Mouse (Mus musculus) limb, embryonic 11.5 days (tissue): ENCODE results near the gene Gspt2. TPM values are rescaled to one million over a fixed set of nuclear protein-coding genes. Genes with fewer than 3 reads are reported as not detected.
"Not testable (repeated sequence)": the region's sequence is repeated elsewhere in the genome, so short reads cannot be mapped to it uniquely, and the experiment has no call there.

Experiments used
- ATAC-seq: fragments of 200-750 bp; cut with Nextera tagmentation; 2 replicates; pipeline ENCODE4 v1.8.0; 2017; ENCODE audit warnings: low read depth; ENCODE audit not compliant: insufficient number of reproducible peaks, low FRiP score, low TSS enrichment
- DNase-seq: peaks from one replicate; pipeline ENCODE4 v3.0.0-alpha.2; 2015; ENCODE audit warnings: low spot score
- H3K27ac ChIP-seq: fragments of 300-500 bp; sonication (generic); replicated peaks from 2 replicates; pipeline ENCODE4 v1.5.1; 2014; ENCODE audit warnings: low read depth, mild to moderate bottlenecking, low read length
- H3K27me3 ChIP-seq: fragments of 300-500 bp; sonication (generic); 2 replicates; pipeline ENCODE4 v1.6.1; 2014; ENCODE audit warnings: mild to moderate bottlenecking, low read length, mixed read lengths; ENCODE audit not compliant: control insufficient read depth, insufficient read depth
- H3K36me3 ChIP-seq: fragments of 300-500 bp; sonication (generic); 2 replicates; pipeline ENCODE4 v1.6.1; 2014; ENCODE audit warnings: mild to moderate bottlenecking, low read length, moderate library complexity, mixed read lengths; ENCODE audit not compliant: control insufficient read depth, insufficient read depth
- H3K4me1 ChIP-seq: fragments of 300-500 bp; sonication (generic); 2 replicates; pipeline ENCODE4 v1.6.1; 2014; ENCODE audit warnings: low read length, mixed read lengths; ENCODE audit not compliant: control insufficient read depth, insufficient read depth
- H3K4me2 ChIP-seq: fragments of 300-500 bp; sonication (generic); 2 replicates; pipeline ENCODE4 v1.6.1; 2014; ENCODE audit warnings: low read depth, mild to moderate bottlenecking, moderate library complexity; ENCODE audit not compliant: severe bottlenecking
- H3K4me3 ChIP-seq: fragments of 300-500 bp; sonication (generic); 2 replicates; pipeline ENCODE4 v1.5.1; 2014; ENCODE audit warnings: low read depth, low read length
- H3K9ac ChIP-seq: fragments of 300-500 bp; sonication (generic); 2 replicates; pipeline ENCODE4 v1.6.1; 2014; ENCODE audit warnings: mild to moderate bottlenecking, low read length
- H3K9me3 ChIP-seq: fragments of 300-500 bp; sonication (generic); 2 replicates; pipeline ENCODE4 v1.6.1; 2016; ENCODE audit warnings: low read length; ENCODE audit not compliant: control insufficient read depth
- WGBS: fragments of 180-500 bp; shearing (Covaris S2); extraction: QIAGEN DNeasy Blood & Tissue Kit; methylation state at CpG from one replicate; pipeline ENCODE4 v1.1.7; 2014; 5-methylcytosine and 5-hydroxymethylcytosine counted together
- polyA plus RNA-seq: library from polyadenylated mRNA; unstranded; fragments of >200 nt; fragmentation: Nextera tagmentation; extraction: Ambion mirVana; gene quantifications from 2 replicates; pipeline ENCODE4 v1.2.1, GENCODE M21; 2014

The Gspt2 gene
- polyA plus RNA-seq, 1 experiment from 2014 or later, result 7.6 TPM

DNA sequence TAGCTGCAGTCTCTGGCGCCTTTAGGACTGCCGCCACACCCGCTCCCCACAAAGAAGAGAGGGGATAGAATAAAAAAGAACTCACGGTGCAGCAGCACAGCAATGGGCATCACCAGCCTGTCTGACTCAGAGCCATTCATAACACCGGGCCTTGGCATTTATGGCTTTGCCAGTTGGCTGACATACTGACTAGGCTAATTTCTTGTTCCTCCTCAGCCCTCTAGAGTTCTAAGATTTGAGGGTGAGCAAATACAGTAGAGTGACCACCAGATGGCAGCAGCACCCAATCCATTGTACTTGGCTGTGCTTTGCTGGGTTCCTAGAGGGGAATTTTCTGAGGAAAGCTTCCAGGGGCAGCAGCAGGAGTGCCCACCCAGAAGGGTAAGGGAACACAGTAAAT is 53.7 kb downstream of the Gspt2 start:
- H3K4me3 ChIP-seq, H3K36me3 ChIP-seq, H3K27me3 ChIP-seq, H3K9me3 ChIP-seq, H3K27ac ChIP-seq, H3K9ac ChIP-seq, H3K4me1 ChIP-seq, H3K4me2 ChIP-seq, DNase-seq: not testable (repeated sequence)
- ATAC-seq, result peak; percentile 44; the same call in 1 of the 2 replicates
- WGBS, result 91% methylated on average over 5 of the region's 5 CpGs

Other genes with a start within 250 kb of the Gspt2 start
- gene Maged1, start 93.9 kb upstream of the Gspt2 start, polyA plus RNA-seq, result 765 and 789 TPM in 2 replicates
- 1.6 and 2.0 TPM in 2 replicates for gene Zxdb, start 88.5 kb downstream of the Gspt2 start, polyA plus RNA-seq